Mouse (Mus musculus) liver, postnatal 0 days (tissue): ENCODE results near the gene Gria1. TPM values are rescaled to one million over a fixed set of nuclear protein-coding genes. Genes with fewer than 3 reads are reported as not detected.

Source experiments
- ATAC-seq: fragments of 200-750 bp; cut with Nextera tagmentation; 2 replicates; pipeline ENCODE4 v1.8.0; 2017; ENCODE audit warnings: mild to moderate bottlenecking, moderate library complexity
- DNase-seq: peaks from one replicate; pipeline ENCODE4 v3.0.0-alpha.2; 2016
- H3K27ac ChIP-seq: fragments of 300-500 bp; sonication (generic); 2 replicates; pipeline ENCODE4 v1.5.1; 2014; ENCODE audit warnings: antibody characterized with exemption, moderate library complexity, mild to moderate bottlenecking, low read depth
- H3K27me3 ChIP-seq: fragments of 300-500 bp; sonication (generic); 2 replicates; pipeline ENCODE4 v1.6.1; 2014; ENCODE audit warnings: low read length, control low read depth, mixed read lengths; ENCODE audit not compliant: insufficient read depth
- H3K36me3 ChIP-seq: fragments of 300-500 bp; sonication (generic); replicated peaks from 2 replicates; pipeline ENCODE4 v1.6.1; 2014; ENCODE audit warnings: mild to moderate bottlenecking, control low read depth, low read length, moderate library complexity, mixed read lengths; ENCODE audit not compliant: insufficient read depth
- H3K4me1 ChIP-seq: fragments of 300-500 bp; sonication (generic); 2 replicates; pipeline ENCODE4 v1.6.1; 2014; ENCODE audit warnings: antibody characterized with exemption, mild to moderate bottlenecking, control low read depth; ENCODE audit not compliant: insufficient read depth
- H3K4me2 ChIP-seq: fragments of 300-500 bp; sonication (generic); 2 replicates; pipeline ENCODE4 v1.6.1; 2014; ENCODE audit warnings: low read depth, mild to moderate bottlenecking, low read length, moderate library complexity, mixed read lengths
- H3K4me3 ChIP-seq: fragments of 300-500 bp; sonication (generic); 2 replicates; pipeline ENCODE4 v1.5.1; 2014; ENCODE audit warnings: low read depth, low read length
- H3K9ac ChIP-seq: fragments of 300-500 bp; sonication (generic); replicated peaks from 2 replicates; pipeline ENCODE4 v1.6.1; 2014; ENCODE audit warnings: mild to moderate bottlenecking, moderate library complexity
- H3K9me3 ChIP-seq: fragments of 300-500 bp; sonication (generic); 2 replicates; pipeline ENCODE4 v1.6.1; 2016; ENCODE audit warnings: mild to moderate bottlenecking, control low read depth, low read length, mixed read lengths
- CTCF ChIP-seq: sonication (generic); IDR thresholded peaks from 2 replicates; pipeline ENCODE4 v1.5.1; 2016; ENCODE audit warnings: antibody characterized with exemption, low read depth
- EP300 ChIP-seq: IDR thresholded peaks from 2 replicates; pipeline ENCODE4 v1.6.1; 2016; ENCODE audit warnings: antibody characterized with exemption, low read depth, mild to moderate bottlenecking
- WGBS: fragments of 180-500 bp; shearing (Covaris S2); extraction: QIAGEN DNeasy Blood & Tissue Kit; methylation state at CpG from one replicate; pipeline ENCODE4 v1.1.7; 2014; ENCODE audit not compliant: insufficient replicate concordance; 5-methylcytosine and 5-hydroxymethylcytosine counted together
- polyA plus RNA-seq: library from polyadenylated mRNA; unstranded; fragments of >200 nt; fragmentation: Nextera tagmentation; extraction: Ambion mirVana; gene quantifications from 2 replicates; pipeline ENCODE4 v1.2.1, GENCODE M21; 2015

Gria1 gene
- polyA plus RNA-seq, 1 experiment from 2014 or later: not detected

DNA sequence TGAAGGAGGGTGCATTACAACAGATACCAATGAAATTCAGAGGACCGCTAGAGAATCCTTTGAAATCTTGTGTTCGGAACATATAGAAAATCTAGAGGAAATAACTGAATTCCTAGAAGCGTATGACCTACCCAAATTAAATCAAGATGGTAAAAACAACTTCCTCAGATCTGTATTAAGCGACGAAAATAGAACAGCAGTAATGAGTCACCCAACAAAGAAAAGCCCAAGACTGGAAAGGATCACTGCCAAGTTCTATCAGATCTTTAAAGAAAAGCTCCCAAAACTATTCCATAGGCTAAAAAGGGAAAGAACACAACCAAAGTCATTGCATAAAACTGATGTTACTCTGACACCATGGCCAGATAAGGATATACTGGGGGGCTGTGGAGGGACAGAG, 183.6 kb downstream of the Gria1 start:
- Histone ChIP-seq H3K27me3 (no peaks in the 10 kb centered on the region), H3K9ac (no peak overlapping the region), H3K4me1 (no peaks in the 10 kb centered on the region), H3K9me3 (no peaks in the 10 kb centered on the region), H3K27ac (no peak overlapping the region), H3K4me2 (no peak overlapping the region), H3K4me3 (no peak overlapping the region), H3K36me3 (no peaks in the 10 kb centered on the region)
- WGBS: 72% methylated on average over 5 of the region's 5 CpGs
- DNase-seq: no peak
- no peak for ATAC-seq
- TF ChIP-seq EP300 (no peak), CTCF (no peak)

DNA sequence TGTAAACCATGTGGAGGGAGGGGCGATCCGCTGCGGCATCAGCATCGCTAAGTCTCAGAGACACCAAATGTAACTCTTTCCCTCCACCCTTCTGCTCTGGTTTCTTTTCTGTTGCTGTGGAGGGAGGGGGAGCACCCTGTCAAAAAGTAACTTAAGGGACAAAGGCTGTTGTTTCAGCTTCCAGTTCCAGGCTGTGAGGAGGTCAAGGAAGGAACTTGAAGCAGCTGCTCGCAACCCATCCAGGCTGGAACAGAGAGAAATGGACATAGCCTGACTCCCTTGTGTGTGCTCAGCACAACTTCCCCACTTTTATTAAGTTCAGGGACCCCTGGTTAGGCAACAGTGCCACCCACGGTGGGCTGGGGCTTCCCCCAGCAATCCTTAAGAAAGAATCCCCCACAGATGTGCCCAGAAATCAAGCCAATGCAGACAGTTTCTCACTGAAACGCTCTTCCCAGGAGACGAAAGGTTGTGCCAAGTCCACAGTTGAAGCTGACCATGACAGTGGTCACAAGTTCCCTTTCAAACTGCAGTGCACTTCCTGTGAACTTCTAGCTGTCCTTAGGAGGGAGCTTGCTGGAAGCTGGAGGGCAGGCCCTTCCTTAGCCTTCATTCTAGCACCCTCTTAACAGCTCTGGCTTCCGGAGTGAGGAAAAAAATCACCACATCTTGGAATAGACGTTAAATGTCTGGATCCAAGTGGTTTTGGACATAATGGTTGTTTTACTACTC, 190.2 kb downstream of the Gria1 start:
- H3K36me3 ChIP-seq: no peaks in the 10 kb centered on the region
- no peaks in the 10 kb centered on the region for H3K4me1 ChIP-seq
- WGBS: 71% methylated on average over 10 of the region's 10 CpGs
- no peak overlapping the region for H3K4me3 ChIP-seq
- no peaks in the 10 kb centered on the region for H3K27me3 ChIP-seq
- TF ChIP-seq CTCF: no peak
- TF ChIP-seq EP300: no peak
- no peak for DNase-seq
- H3K27ac ChIP-seq: no peak overlapping the region
- ATAC-seq: no peak
- H3K9ac ChIP-seq: no peak overlapping the region
- no peaks in the 10 kb centered on the region for H3K9me3 ChIP-seq
- no peak overlapping the region for H3K4me2 ChIP-seq

DNA sequence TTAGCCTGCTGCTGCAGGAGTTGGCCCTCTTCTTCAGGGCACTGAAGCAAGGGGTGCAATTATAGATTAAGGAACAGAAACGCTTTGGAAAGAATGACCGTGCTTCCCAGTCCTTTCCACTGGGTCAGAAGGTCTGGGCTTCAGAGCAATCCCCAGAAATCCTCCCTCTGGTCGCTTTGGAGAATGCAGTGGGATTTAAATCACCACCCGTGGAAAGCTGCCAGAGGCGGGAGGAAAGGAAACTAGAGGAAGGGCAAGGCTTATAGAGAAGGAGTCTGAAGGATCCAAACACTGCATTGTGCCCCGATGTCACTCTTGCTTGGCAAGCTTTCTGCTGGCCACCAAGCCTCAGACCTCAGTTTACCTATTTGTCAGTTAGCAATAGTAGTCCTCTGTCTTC, 193.2 kb downstream of the Gria1 start:
- DNase-seq: no peak
- Histone ChIP-seq H3K4me3 (no peak overlapping the region), H3K27ac (no peak overlapping the region), H3K36me3 (no peaks in the 10 kb centered on the region), H3K9ac (no peak overlapping the region), H3K4me2 (no peak overlapping the region), H3K27me3 (no peaks in the 10 kb centered on the region), H3K4me1 (no peaks in the 10 kb centered on the region), H3K9me3 (no peaks in the 10 kb centered on the region)
- no peak for ATAC-seq
- WGBS: 49% methylated on average over 6 of the region's 6 CpGs
- TF ChIP-seq EP300 (no peak), CTCF (no peak)

DNA sequence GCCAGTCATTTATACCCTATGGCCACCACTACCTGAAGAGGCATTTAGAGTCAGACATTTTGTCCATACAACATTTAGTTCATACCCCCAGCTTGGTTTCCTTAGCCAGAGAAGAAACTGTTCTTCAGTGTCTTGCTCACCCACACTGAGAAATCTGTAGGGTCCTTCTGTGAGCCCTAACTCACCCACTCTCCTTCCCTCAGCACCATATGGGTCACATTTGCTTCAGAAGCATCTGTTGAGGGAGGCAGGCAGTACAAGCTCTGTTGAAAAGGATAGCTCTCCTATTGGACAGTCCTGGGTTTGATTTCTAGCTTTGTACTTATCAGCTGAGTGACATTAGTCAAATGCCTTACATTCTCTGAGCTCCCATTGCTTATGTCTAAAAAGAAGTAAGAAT, 196.1 kb downstream of the Gria1 start:
- Histone ChIP-seq H3K27ac (no peak overlapping the region), H3K27me3 (no peaks in the 10 kb centered on the region), H3K4me3 (no peak overlapping the region), H3K9ac (no peak overlapping the region), H3K4me2 (no peak overlapping the region), H3K4me1 (no peaks in the 10 kb centered on the region), H3K36me3 (no peaks in the 10 kb centered on the region), H3K9me3 (no peaks in the 10 kb centered on the region)
- ATAC-seq: no peak
- DNase-seq: no peak
- TF ChIP-seq CTCF: no peak
- TF ChIP-seq EP300: no peak

DNA sequence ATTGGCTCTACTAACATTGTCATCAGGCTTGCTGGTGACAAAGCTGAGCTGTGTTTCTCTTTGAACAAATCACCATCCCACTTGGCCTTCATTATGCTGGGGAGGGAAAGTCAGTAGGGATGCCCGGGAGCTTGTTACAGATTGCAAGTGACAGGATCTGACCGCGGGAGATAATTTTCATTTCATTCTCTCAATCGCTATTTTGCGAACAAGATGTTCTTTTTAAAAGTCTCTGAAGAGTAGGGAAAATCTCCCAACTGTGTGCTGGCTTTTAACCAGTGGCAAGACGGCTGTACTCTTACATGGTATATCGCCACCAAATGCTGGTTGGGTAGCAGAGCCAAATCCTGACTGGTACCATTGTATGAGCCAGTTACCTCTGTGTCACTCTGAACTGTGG, 202.9 kb downstream of the Gria1 start:
- WGBS: 83% methylated on average over 7 of the region's 7 CpGs
- Histone ChIP-seq H3K36me3 (no peaks in the 10 kb centered on the region), H3K27ac (no peak overlapping the region), H3K4me2 (no peak overlapping the region), H3K4me3 (no peak overlapping the region), H3K9me3 (no peaks in the 10 kb centered on the region), H3K9ac (no peak overlapping the region), H3K4me1 (no peaks in the 10 kb centered on the region), H3K27me3 (no peaks in the 10 kb centered on the region)
- ATAC-seq (no peak), DNase-seq (no peak)
- TF ChIP-seq EP300 (no peak), CTCF (no peak)

DNA sequence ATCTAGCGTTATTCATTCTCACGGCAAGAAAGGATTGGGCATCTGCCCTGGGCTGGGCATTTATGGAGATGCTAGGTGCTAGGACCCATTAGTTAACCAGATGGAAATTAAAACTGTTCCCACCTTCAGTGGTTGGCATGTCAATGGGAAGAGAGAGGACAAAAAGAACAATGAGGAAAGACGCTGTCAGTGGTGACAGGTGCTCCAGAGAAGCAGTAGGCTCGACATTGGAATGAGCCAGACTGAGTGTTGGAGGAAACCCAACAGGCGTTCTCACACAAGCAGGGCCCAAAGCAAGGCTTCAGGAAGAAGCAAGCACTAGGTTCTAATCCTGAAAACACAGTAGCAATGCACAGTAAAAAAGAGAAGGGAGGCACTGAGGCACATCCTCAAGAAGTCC, 203.4 kb downstream of the Gria1 start:
- DNase-seq (no peak), ATAC-seq (no peak)
- H3K9ac ChIP-seq: no peak overlapping the region
- 77% methylated on average over 5 of the region's 5 CpGs for WGBS
- H3K4me2 ChIP-seq: no peak overlapping the region
- no peak overlapping the region for H3K27ac ChIP-seq
- no peaks in the 10 kb centered on the region for H3K4me1 ChIP-seq
- H3K36me3 ChIP-seq: no peaks in the 10 kb centered on the region
- no peak overlapping the region for H3K4me3 ChIP-seq
- no peak for TF ChIP-seq CTCF
- no peak for TF ChIP-seq EP300
- H3K27me3 ChIP-seq: no peaks in the 10 kb centered on the region
- no peaks in the 10 kb centered on the region for H3K9me3 ChIP-seq
